Mouse (Mus musculus): ENCODE data around the gene Plk5.

Gene Plk5

DNA sequence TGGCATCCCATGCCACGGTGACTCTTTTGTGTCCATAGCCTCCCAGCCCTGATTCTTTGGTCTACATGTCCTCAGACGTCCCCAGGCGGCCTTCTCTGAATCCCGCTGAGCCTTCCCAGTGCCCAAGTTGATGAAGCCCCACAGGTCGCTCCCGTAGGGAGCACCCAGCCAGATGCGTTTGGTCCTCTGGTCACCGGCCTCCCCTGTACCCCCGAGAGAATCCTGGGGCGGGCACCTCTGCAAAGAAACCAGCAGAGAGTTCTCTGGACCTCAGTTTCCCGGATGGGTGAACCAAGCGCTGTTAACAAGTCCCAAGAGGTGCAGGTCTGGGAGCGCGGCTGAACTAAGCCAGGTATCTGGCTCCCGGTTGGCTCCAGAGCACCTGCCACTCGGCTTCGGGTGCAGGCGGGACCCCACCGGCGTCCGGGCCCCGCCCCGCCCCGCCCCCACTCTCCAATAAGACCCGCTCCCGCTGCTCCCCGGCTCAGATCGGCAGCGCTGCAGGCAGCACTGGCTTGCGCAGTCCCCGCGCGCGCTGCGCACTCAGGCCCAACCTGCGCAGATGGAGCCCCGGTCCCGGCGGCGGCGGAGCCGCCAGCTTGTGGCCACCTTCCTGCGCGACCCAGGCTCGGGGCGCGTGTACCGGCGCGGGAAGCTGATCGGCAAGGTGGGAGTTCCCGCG lies at the start of gene Plk5:
Gene Plk5, plus strand, starts transcription at position 459 of the 682 bp plus-strand sequence.
- DNase-seq (ENCODE audit: low spot score) = no peak

DNA sequence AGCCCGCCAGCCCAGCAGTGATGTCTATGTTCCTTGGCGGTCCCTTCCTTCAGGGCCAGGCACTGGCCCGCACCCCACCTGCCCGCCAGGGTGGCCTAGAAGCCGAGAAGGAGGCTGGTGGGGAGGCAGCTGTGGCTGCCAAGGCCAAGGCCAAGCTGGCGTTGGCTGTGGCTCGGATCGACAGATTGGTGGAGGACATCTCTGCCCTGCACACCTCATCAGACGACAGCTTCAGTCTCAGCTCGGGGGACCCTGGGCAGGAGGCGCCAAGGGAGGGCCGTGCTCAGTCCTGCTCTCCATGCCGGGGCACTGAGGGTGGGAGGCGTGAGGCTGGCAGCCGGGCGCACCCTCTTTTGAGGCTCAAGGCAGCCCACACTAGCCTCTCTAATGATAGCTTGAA lies 44.7 kb upstream of the Plk5 start:
- no peak for DNase-seq (ENCODE audit: low spot score)

DNA sequence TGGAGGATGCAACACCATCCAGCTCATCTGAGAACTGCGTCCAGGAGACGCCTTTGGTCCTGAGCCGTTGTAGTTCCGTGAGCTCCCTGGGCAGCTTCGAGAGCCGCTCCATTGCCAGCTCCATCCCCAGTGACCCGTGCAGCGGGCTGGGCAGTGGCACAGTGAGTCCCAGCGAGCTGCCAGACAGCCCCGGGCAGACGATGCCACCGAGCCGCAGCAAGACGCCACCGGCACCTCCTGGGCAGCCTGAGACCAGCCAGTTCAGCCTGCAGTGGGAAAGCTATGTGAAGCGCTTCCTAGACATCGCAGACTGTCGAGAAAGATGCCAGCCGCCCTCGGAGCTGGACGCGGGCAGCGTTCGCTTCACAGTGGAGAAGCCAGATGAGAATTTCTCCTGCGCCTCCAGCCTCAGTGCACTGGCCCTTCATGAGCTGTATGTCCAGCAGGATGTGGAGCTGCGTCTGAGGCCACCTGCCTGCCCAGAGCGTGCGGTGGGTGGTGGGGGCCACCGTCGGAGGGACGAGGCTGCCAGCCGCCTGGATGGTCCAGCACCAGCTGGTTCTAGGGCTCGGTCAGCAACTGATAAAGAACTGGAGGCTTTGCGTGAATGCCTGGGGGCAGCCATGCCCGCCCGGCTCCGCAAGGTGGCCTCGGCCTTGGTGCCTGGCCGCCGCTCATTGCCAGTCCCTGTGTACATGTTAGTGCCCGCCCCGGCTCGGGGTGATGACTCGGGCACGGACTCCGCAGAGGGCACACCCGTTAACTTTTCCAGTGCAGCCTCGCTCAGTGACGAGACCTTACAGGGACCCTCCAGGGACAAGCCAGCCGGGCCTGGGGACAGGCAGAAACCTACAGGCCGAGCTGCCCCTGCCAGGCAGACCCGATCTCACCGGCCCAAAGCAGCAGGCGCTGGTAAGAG lies 43.4 kb upstream of the Plk5 start:
- DNase-seq (ENCODE audit: low spot score) = no peak

DNA sequence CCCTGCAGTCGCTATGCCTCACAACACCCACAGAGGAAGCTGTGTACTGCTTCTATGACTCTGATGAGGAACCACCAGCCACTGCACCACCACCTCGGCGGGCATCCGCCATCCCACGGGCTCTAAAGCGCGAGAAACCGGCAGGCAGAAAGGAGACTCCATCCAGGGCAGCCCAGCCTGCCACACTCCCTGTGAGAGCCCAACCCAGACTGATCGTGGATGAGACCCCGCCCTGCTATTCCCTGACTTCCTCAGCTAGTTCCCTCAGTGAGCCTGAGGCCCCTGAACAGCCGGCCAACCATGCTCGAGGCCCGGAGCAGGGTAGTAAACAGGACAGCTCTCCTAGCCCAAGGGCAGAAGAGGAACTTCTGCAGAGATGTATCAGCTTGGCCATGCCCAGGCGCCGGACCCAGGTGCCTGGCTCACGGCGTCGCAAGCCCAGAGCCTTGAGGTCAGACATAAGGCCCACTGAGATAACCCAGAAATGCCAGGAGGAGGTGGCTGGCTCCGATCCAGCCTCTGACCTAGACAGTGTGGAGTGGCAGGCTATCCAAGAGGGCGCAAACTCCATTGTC lies 42.5 kb upstream of the Plk5 start:
- no peak for DNase-seq (ENCODE audit: low spot score)

- no peak for DNase-seq (ENCODE audit: low spot score)
Observed at GRCm38 (mm10) chr10:80314494-80315001, 41.7 kb upstream of the Plk5 start.

- no peak for DNase-seq (ENCODE audit: low spot score)
Observed at GRCm38 (mm10) chr10:80315315-80315714, 40.9 kb upstream of the Plk5 start.

DNA sequence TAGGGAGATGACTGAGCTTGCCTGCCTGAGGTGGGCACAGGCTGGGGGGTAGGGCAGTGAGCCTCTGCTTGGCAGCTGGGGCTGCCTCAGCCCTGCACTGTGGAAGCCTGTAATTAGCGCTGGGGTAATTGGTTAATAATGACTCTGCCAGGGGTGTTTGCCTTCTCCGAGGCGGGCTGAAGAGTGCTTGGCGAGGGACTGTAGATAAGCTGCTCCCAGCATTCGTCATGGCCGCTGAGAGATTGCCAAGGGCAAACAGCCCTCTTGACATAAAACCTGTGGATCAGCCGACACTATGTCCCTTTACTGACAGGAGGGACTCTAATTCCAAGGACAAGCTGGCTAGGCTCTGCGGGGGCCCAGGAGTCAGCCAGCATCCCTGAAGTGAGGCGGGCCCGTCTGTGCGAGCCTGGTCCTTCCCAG lies 39.9 kb upstream of the Plk5 start:
- DNase-seq (ENCODE audit: low spot score) = no peak

- no peak for DNase-seq (ENCODE audit: low spot score)
Observed at GRCm38 (mm10) chr10:80317011-80317410, 39.2 kb upstream of the Plk5 start.

- DNase-seq (ENCODE audit: low spot score) = peak; percentile 89
Observed at GRCm38 (mm10) chr10:80320340-80320760, 35.9 kb upstream of the Plk5 start, which contains the start of gene 2310011J03Rik. Gene 2310011J03Rik (minus strand): TSS chr10:80320537.

DNA sequence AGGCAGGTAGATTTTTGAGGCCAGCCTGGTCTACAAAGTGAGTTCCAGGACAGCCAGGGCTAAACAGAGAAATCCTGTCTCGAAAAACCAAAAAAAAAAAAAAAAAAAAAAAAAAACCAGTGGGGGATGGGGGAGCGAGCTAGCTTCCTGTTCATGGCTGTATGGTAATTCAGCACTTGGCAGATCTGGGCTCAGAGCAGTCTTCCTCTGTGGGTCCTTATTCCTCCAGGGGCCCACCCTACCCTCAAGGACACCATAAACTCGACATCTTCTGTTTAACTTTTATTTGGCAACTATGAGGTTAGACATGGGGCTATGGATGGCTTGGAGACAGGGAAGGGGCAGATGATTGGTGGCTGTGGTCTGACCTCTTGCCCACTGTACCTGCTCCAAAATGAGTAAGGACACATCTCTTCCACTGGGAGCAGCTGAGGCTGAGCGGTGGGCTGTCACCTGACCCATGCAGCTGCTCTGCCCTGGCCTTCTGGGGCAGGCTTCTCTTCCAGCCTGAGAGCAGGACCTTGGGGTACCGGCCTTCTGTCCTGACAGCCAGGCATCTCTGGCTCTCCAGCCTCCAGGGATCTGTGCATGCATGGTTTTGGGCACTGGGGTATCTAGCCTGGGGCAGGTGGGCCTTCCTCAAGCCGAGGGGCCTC lies 35.1 kb upstream of the Plk5 start:
- no peak for DNase-seq (ENCODE audit: low spot score)

DNA sequence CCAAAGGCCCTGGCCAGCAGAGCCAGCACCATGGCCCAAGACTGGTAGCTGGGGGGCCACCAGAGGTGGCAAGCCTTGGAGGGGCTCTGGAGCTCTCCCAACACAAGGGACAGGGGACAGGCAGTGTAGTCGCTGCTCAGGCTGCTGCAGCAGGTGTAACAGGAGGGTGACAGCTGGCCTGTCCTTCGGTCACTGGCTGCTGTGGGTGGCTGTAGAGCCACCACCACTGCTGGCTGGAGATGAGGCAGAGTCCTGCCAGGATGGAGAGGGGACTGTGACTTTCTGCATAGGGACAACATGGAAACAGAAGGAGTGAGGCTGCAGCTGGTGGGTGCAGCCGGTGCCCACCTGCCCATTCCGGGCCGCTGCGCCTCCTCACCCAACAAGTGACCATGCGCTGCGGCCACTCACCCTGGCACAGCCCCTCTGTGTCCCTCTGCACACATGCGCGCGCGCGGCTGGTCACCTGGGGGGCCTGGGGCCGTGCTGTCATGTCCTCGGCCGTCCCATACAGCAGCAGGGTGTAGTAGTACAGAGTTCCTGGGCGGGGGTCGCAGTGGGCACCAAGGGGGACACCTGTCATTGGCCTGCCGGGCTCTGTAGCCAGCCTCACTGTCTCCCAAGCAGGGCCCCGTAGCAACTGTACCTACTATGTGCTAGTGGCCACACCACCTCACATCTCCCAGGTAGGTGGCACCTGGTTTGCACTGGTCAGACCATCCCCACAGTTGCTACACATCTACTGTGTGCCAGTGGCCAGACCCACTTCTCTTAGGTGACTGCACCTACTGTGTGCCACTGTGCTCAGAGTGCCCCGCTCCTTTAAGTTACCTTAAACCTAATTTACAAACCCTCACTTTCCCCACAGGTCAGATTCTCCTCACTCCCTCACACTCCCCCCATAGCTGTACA lies 34.3 kb upstream of the Plk5 start:
- DNase-seq (ENCODE audit: low spot score) = no peak

DNA sequence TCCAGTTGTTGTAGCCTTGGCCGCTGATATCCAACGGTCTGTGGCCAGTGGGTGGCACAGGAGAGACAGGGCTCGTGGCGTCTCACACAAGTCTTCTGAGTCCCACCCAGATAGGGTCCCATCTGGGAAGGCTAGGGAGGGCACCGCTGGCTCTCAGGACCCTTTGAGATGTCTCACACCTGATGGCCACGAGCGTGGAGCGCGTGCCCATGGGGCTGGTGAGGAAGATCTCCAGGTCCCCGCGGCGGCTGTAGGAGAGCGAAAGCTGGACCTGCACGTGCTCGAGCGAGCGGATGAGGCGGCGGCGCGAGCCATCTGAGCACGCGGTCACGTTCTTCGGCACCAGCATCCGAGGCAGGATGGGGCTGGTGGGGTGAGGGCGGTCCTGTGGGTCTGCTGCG lies 33.4 kb upstream of the Plk5 start:
- DNase-seq (ENCODE audit: low spot score) = no peak

- DNase-seq (ENCODE audit: low spot score) = peak; percentile 65
Observed at GRCm38 (mm10) chr10:80323261-80324119, 32.8 kb upstream of the Plk5 start.

DNA sequence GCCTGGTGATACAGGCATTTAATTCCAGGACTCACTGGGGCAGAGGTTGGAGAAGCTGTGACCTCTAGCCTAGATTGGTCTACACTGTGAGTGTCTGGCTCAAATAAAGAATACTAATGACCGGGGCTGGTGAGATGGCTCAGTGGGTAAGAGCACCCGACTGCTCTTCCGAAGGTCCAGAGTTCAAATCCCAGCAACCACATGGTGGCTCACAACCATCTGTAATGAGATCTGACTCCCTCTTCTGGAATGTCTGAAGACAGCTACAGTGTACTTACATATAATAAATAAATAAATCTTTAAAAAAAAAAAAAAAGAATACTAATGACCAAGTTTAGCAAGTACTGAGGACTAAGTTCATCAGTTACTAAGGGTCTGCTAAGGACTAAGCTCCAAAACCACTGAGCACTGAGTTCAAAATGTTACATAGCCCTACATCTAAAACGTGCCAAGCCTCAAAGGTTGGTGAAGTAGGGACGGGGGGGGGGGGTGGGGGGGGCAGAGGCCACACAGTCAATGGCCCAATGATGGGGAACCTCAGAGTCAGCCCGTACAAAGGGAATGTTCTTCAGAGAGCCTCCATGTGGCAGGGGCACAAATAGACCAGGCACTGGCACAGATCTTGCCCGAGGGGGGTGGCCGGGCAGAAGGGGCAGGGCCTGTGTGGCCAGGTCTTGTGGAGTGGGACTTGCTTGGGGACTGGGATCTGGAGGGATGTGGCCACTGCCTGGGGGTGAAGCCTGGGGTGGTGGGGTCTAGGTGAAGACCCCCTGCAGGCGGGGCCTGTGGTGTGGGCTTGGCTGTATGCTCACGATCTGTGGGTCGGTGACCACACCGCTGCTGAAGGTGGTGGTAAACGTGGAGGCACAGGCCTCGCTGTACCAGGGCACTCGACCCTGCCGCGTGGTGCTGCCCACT lies 31.9 kb upstream of the Plk5 start:
- no peak for DNase-seq (ENCODE audit: low spot score)

DNA sequence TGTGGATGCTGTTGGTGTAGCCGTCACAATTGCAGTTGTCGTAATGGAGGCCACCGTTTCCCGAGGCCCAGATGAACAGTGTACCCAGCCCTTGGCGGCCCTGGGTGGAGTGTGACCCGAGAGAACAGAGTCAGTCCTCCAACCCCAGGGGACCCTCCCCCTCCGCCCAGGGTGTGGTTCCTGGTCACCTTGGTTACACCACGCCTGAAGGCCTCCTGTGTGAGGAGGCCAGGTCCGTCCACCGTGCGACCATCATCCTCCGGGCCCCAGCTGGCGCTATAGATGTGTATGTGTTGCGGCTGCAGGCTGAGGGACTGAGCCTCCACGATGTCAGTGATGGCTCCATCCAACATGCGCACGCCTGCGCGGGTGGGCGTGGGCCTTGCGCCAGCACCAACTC lies 31.2 kb upstream of the Plk5 start:
- DNase-seq (ENCODE audit: low spot score) = no peak

DNA sequence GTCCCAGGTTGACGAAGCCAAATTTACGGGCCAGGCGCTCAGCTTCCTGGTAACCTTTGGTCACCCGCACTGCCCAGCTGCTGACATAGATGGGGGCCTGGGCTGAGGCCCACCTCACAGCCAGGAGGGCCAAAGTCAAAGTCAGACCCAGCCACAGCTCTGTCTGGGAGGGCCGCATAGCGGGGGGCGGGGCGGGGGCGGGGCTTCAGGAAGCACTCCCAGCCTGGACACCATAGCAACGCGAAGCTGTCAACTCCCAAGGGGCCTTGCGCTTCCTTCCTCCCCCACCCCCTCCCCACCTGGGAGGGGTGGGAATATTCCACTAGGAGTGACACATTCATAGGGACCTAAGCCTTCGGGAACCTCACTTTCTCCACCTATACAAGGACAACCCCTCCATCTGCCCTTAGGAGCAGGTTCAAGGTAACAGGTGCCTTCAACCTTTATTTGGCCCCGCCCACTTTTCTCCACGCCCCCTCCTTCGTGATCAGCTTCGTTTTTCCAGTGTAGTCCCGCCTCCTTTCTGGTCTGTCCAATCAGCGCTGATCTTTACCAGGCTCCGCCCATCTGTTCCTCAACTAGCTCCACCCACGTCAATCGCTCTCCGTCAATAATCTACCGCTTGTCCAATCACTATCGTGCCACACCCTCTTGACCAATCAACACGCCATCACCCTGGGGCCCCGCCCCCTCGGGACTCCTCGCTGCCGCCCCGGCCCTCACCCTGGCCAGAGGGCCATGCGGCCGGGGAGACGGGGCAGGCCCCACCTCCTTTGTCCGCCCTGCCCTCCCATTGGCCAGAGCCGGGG lies 26.8 kb upstream of the Plk5 start, which contains the start of the genes Pcsk4 and Reep6:
Gene Pcsk4, minus strand, starts transcription at position 226 of the 809 bp plus-strand sequence.
Gene Reep6, plus strand, starts transcription at position 681 of the 809 bp plus-strand sequence.
- peak; percentile 100 for DNase-seq (ENCODE audit: low spot score)

DNA sequence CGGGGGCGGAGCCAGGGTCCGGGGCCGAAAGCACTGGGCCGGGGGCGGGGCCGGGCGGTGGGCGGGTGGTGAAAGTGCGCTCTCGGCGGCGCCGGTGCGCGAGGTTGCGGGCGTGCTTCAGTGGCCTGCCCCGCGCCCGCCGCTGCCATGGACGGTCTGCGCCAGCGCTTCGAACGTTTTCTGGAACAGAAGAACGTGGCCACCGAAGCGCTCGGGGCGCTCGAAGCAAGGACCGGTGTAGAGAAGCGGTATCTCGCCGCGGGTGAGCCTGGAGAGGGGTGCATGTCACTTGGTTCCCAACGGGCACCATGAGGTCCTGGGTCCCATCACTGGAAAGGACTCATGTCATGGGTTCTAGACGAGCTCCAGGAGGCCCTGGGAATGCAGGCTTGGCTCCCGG lies 26.2 kb upstream of the Plk5 start:
- DNase-seq (ENCODE audit: low spot score) = no peak

DNA sequence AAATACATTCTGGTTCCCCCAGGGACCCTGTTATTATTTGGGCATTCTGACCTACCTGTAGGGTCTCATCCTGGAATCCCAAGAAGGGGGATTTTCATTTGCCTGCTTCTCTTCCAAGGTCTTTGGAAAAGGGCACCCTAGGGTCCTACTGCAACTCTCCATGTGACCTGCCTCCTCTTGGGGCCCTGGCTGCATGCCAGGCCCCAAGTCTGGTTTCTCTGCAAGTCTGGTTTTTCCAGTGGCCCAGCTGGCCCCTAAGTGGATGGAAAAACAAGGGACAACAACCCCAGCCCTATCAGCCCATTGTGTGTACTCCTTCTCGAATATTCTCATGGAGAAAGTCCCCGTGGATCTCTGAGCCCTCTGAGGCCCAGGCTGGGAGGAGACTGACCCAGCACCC lies 25.4 kb upstream of the Plk5 start:
- DNase-seq (ENCODE audit: low spot score) = no peak
